Mouse (Mus musculus): Measurements from ENCODE around the gene Kdm1b. TPM values are rescaled to one million over a fixed set of nuclear protein-coding genes. Genes with fewer than 3 reads are reported as not detected.

Gene Kdm1b
- polyA plus RNA-seq, 1 experiment from 2014 or later = 11.1 TPM

DNA sequence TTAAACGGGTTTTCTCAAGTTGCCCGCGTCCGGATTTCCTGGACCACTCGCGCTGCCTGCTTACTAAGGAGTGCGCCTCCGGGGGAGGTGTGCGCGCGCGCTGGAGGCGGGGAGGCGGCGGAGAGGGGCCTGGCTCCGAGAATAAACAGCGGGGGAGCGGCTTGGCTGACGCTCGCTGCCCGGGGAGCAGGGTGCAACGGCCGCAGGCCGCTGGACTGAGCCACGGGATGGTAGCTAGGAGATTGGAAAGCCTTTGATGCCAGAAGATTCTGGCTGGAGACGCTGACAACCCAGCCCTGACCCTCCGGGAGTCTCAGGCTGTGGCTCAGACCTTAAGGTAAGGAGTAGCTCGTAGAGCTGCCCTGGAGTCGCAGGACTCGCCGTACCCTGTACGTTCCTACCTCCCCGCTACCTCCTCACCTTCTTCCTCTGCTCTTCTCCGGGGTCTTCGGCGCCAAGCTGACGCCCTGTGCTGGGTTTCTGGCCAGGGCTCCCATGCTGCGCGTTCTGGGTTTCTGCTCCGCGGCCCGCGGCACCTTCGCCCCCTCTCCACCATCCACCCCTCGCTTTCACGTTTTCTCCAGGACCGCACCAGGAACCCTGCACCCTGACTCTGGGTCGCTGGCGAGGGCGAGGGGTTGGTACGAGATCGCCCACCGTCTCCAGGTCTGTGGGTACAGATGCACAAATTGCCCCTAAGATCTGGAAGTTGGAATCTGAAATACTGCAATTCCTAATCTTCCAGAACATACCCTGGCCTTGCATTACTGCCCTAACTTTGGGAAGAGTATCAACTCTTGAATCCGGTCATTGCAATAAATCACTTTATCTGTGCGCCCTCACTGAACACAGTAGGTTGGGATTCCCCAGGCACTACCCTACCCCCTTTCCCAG, 79.5 kb downstream of the Kdm1b start, which contains the start of gene Rnf144b:
TSS of gene Rnf144b (plus strand) at position 120 of the 894 bp plus-strand sequence.
- Histone ChIP-seq H3K9ac (peak within 1 kb of the TSS; percentile 45), H3K4me3 (replicated peaks) (peak within 1 kb of the TSS; percentile 51), H3K9me3 (no peaks in the 10 kb centered on the region), H3K4me1 (replicated peaks) (0 out of 2 replicates have a peak, but pooled peaks cover 8% of the 10 kb centered on the region), H3K27ac (no peak within 1 kb of the TSS), H3K36me3 (no peaks in the 10 kb centered on the region), H3K4me2 (replicated peaks) (peak within 1 kb of the TSS; percentile 99), H3K27me3 (replicated peaks) (peaks cover 11% of the 10 kb centered on the region; the same call in 1 of the 2 replicates)
- peak; percentile 74 for ATAC-seq
- WGBS = 1% methylated on average over 55 of the region's 55 CpGs

DNA sequence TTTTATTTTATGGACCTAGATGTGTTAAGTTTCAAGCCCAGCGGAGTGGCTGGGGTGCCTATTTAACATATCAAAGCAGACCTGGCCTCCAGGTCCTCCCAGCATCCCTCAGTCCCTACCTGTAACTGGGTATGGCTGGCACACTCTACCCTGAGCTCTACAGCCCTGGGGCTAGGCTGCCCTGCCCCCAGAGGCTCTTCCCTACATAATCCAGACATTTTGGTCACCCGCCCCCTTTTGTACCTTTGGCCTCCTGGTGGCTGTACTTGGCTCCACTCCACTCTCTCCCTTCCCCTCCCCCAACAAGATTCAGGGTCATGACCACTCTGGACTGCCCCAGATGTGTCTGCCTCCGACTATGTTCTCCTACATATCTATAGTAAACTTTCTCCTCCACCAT, 81.2 kb downstream of the Kdm1b start:
- WGBS = 59% methylated on average over 3 of the region's 3 CpGs
- Histone ChIP-seq H3K4me1 (replicated peaks) (0 out of 2 replicates have a peak, but pooled peaks cover 8% of the 10 kb centered on the region), H3K9ac (no peak overlapping the region), H3K27me3 (replicated peaks) (peaks cover 11% of the 10 kb centered on the region; the same call in 1 of the 2 replicates), H3K4me2 (replicated peaks) (no peak overlapping the region), H3K27ac (no peak overlapping the region), H3K9me3 (no peaks in the 10 kb centered on the region), H3K4me3 (replicated peaks) (no peak overlapping the region), H3K36me3 (no peaks in the 10 kb centered on the region)
- no peak for ATAC-seq

DNA sequence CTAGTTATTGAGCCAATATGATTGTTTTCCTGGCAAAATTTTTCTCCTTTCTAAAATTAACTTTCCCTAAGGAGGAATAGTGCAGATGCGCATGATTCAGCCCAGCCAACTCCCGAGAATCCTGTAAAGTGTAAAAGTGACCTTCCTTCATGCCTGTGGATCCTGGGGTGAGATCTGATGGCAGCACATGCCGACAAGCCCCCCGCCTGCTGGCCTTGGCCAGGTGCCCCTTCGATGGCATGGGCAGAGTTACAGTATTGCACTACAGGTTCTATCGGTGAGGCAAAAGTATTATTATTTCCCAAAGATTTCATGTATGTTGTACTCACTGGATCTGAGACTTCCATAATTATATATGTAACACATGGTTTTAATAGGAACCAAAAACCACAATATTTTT, 81.7 kb downstream of the Kdm1b start:
- WGBS = 87% methylated on average over 6 of the region's 6 CpGs
- H3K9me3 ChIP-seq = no peaks in the 10 kb centered on the region

DNA sequence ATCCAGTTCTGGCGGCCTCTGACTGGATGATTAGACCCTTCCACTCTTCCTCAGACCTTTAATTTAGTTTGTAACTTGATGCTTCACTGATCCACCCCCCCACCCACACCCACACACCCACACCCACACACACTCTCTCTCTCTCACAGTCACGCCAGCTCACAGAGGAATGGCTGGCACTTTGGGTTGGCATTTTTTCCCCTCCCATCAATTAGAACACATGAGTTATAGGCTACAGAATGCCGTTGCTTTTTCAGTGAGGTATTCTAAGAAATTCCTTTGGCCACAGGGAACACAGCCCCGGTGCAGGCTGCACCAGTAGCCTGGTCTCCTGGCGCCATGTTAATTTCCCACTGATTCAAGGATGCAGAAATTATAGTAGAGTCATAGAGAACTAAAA, 82.3 kb downstream of the Kdm1b start:
- Histone ChIP-seq H3K4me2 (replicated peaks) (no peak overlapping the region), H3K4me1 (replicated peaks) (0 out of 2 replicates have a peak, but pooled peaks cover 8% of the 10 kb centered on the region), H3K27me3 (replicated peaks) (peaks cover 11% of the 10 kb centered on the region; the same call in 1 of the 2 replicates), H3K36me3 (no peaks in the 10 kb centered on the region), H3K9ac (no peak overlapping the region), H3K9me3 (no peaks in the 10 kb centered on the region), H3K4me3 (replicated peaks) (no peak overlapping the region), H3K27ac (no peak overlapping the region)
- no peak for ATAC-seq
- WGBS = 80% methylated on average over 5 of the region's 5 CpGs

More for the DNA sequence above, 81.7 kb downstream of the Kdm1b start:
- Histone ChIP-seq H3K9ac (no peak overlapping the region), H3K27me3 (replicated peaks) (peaks cover 11% of the 10 kb centered on the region; the same call in 1 of the 2 replicates), H3K4me1 (replicated peaks) (0 out of 2 replicates have a peak, but pooled peaks cover 8% of the 10 kb centered on the region), H3K4me2 (replicated peaks) (no peak overlapping the region), H3K27ac (no peak overlapping the region), H3K36me3 (no peaks in the 10 kb centered on the region), H3K4me3 (replicated peaks) (no peak overlapping the region)
- no peak for ATAC-seq

DNA sequence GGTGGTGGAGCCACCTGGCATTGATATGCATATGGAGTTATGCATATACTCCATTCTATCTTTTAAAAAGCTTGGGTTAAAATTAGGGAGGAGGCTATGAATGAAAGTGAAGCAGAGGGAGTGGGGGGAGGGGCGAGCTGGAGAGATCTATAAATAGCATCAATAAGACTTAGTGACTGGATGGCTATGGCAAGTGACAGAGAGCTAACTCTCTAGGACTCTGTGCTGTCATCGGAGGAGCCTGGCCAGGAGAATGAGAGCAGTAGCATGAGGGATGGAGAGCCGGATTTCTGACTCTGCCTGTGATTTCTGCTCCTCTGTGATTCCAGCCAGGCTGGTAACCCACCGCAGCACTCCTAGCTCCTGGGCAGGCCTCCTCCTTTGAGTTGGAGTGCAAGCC, 85.8 kb downstream of the Kdm1b start:
- no peak for ATAC-seq
- no peak overlapping the region for H3K27ac ChIP-seq
- 59% methylated on average over 4 of the region's 4 CpGs for WGBS
- H3K4me2 ChIP-seq (replicated peaks) = no peak overlapping the region
- no peaks in the 10 kb centered on the region for H3K4me1 ChIP-seq (replicated peaks)
- H3K4me3 ChIP-seq (replicated peaks) = no peak overlapping the region
- no peaks in the 10 kb centered on the region for H3K9me3 ChIP-seq
- H3K9ac ChIP-seq = no peak overlapping the region
- H3K27me3 ChIP-seq (replicated peaks) = no peaks in the 10 kb centered on the region
- no peaks in the 10 kb centered on the region for H3K36me3 ChIP-seq

DNA sequence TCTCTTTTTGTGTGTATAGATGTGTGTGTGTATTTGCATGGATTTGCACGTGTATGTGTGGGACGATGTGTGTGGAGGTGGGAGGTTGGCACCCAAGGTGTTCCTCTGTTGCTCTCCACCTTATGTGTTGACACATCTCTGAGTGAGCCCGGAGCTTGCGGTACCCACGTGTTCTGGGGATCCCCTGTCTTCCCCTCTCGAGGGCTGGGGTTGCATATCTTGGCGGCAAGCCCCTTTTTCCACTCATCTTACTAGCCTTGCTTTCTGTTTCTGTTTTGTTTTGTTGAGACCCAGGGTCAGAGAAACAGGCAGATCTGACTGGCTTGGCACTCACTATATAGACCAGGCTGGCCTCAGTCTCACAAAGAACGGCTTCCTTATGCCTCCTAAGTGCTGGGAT, 89.8 kb downstream of the Kdm1b start:
- Histone ChIP-seq H3K27me3 (replicated peaks) (no peaks in the 10 kb centered on the region), H3K36me3 (no peaks in the 10 kb centered on the region), H3K4me3 (replicated peaks) (no peak overlapping the region), H3K9me3 (no peaks in the 10 kb centered on the region), H3K4me1 (replicated peaks) (no peaks in the 10 kb centered on the region), H3K4me2 (replicated peaks) (no peak overlapping the region), H3K27ac (no peak overlapping the region), H3K9ac (no peak overlapping the region)
- no peak for ATAC-seq
- 85% methylated on average over 8 of the region's 8 CpGs for WGBS

DNA sequence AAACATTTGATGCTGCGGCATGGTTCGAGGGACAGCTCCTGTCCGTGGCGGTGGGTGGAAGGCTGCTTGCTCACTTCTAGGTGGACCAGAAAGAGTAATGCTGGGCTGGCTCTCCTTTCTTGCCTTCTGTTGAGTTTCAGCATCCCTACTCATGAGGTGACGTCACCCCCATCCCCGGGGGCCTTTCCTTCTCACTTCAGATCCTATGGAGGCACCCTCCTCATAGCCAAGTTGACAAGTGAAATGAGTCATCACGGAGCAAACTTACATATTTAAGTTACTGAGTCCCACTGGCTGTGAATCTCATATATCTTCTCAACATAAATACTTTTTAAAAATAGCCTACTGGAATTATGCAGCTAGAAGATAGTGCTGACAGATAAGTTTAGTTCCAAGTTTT, 91.5 kb downstream of the Kdm1b start:
- Histone ChIP-seq H3K36me3 (no peaks in the 10 kb centered on the region), H3K4me2 (replicated peaks) (no peak overlapping the region), H3K4me3 (replicated peaks) (no peak overlapping the region), H3K9me3 (no peaks in the 10 kb centered on the region), H3K9ac (no peak overlapping the region), H3K27me3 (replicated peaks) (no peaks in the 10 kb centered on the region), H3K27ac (no peak overlapping the region), H3K4me1 (replicated peaks) (no peaks in the 10 kb centered on the region)
- no peak for ATAC-seq
- 91% methylated on average over 7 of the region's 7 CpGs for WGBS

Other genes starting within 250 kb of the Kdm1b start
- 17.0 and 17.6 TPM in 2 replicates for gene Kif13a, start 113.6 kb upstream of the Kdm1b start, polyA plus RNA-seq (2015; fragmentation: Nextera tagmentation; extraction: Ambion mirVana)
- 3.5 and 3.9 TPM in 2 replicates for gene Nhlrc1, start 28.6 kb upstream of the Kdm1b start, polyA plus RNA-seq (2015; fragmentation: Nextera tagmentation; extraction: Ambion mirVana)
- 24.1 and 24.2 TPM in 2 replicates for gene Tpmt, start 1.2 kb downstream of the Kdm1b start, polyA plus RNA-seq (2015; fragmentation: Nextera tagmentation; extraction: Ambion mirVana)
- 210 and 251 TPM in 2 replicates for gene Dek, start 62.7 kb downstream of the Kdm1b start, polyA plus RNA-seq (2015; fragmentation: Nextera tagmentation; extraction: Ambion mirVana)
- 0.87 and 1.0 TPM in 2 replicates for gene Rnf144b, start 79.2 kb downstream of the Kdm1b start, polyA plus RNA-seq (2015; fragmentation: Nextera tagmentation; extraction: Ambion mirVana)

All from intestine, embryonic 15.5 days (tissue).